Mouse (Mus musculus) ovary, postnatal 10 days (tissue): Measurements from ENCODE around the gene Arl9.
"Not testable (repeated sequence)": the region's sequence is repeated elsewhere in the genome, so short reads cannot be mapped to it uniquely, and the experiment has no call there.

Experiments
- DNase-seq: peaks from one replicate; pipeline ENCODE4 v3.0.0; 2022; ENCODE audit warnings: low spot score

Gene Arl9

DNA sequence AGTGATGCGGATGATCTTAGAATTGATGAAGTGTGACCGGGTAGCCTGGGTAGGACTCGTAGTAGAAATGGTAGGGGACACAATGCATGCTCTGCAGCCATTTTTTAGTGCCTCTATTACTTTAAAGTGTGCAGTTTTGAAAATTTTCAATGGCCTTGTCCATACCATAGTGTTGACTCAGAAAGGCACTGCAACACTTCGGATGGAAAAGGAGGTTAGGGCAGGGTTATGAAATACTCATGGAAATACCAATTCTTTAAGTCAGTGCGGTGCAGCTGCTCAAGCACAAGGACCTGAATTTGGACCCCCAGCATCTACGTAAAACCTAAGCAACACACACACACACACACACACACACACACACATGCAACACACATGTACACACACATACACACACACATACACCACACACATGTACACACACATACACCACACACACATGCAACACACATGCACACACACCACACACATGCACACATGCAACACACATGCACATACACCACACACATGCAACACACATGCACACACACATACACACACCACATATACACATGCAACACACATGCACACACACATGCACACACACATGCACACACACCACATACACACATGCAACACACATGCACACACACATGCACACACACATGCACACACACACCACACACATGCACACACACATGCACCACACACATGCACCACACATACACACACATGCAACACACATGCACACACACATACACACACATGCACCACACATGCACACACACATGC is at the start of gene Arl9:
Gene Arl9, plus strand, starts transcription at position 5 of the 771 bp plus-strand sequence.
- DNase-seq: no peak

DNA sequence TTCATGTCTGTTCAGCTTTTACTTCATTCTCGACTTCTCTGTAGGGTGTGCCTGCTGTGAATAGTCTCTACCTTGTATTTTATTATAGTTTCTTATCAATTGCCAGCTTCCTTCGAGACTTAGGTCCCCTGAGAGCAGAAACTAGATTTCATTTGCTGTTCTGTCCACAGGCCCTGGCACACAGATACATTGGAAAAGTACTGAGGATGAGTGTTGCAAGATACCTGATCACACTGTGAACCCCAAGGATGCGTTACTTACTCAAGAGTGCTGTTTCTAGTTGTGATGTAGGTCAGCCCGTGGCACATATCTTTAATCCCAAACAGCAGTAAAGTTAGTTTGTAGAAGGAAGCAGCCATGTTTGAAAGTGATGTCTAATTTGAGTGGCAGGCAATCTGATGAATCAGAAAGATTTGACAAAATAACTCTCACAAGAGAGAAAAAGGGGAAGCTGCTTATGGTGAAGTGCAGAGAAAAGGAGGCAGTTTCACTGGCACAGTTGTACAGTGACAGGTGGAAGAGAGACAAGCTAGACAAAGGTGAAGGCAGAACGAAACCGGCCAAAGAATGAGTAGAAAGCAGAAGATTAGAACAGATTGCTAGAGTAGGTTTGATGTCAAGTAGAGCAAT is 49.5 kb upstream of the Arl9 start:
- DNase-seq: no peak

DNA sequence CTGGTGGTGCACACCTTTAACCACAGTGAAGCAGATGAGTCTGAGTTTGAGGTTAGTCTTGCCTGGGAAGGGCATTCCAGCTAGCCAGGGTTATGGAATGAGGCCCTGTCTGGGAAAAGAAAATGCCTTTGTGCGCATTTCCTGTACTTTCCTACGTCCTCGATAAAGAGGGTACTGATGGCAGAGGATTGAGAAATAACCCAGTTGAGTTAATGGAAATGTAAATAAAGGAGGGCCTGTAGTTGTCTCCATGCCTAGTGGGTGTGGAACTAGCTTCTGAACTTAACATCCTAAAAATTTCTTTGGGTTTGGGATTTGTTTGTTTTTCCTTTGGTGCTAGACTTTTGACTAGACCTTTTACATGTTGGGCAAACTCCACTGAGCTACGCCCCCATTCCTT is 48.4 kb upstream of the Arl9 start:
- DNase-seq: no peak

DNA sequence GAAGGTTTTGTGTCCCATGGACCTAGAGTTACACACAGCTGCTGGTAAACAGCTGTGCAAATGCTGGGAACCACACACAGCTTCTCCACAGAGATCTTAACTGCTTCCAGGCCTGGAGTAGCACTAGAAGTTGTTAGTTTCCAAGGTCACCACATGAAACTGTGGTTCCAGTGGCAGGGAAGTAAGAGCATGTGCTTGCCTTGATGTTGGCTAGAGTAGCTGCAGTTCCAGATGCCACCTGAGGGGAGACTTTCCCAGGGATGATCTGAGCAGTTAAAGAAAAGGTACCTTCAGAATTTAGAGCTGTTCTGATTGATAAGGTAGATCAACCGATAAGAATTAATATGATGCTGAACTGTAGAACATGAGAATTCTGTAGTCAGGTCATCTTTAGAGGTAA is 45.9 kb upstream of the Arl9 start:
- no peak for DNase-seq

DNA sequence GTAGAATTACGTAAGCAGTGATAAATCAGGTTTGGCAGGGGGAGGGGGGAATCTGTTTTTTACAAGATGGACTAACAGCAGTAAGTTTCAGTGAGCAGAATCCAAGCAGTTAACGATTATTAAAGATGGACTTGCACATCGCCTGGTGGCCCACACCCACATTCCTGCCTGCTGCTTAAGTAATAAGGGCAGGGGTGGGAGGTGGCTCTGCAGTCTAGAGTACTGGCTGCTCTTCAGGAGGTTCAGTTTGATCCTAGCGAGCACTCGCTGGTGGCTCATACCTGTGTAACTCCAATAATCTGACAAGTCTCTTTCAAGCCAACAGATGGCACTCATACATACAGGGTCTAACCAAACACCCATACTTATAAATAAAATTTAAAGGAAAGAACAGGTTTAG is 44.3 kb upstream of the Arl9 start:
- DNase-seq: no peak

DNA sequence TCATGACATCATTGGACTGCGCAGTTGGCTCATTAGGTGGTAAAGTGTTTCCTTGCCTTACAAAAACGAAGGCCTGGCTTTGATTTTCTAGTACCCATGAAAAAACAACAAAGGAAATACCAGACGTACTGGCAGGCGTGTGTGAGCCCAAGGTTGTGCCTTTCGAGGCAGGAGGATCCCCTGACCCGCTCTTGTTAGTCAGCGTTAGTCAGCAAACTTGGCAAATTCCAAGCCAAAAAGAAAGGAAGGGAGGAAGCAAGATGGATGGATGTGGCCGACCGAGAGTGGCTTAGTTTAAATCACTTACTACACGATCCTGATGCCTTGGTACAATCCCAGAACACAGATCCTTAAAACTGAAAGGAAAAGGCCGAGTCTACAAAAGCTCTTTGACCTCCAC is 41.3 kb upstream of the Arl9 start:
- DNase-seq: no peak

DNA sequence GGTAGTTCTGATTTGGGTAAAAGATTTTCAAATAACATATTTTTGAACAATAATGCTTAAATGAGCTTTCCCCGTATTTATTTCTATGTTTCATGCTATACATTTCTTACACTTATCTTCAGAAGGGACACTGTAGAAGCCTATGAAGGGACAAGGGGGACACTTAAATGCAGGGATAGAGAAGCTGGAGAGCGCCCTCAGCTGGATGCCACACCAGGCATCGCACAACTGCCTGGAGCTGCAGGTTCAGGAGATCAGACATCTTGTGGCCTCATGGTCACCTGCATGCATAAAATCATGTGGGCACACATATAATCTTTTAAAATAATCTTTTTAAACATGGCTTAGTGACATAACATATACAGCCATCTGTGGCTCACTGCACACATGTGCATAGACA is 39.2 kb upstream of the Arl9 start:
- DNase-seq: no peak

DNA sequence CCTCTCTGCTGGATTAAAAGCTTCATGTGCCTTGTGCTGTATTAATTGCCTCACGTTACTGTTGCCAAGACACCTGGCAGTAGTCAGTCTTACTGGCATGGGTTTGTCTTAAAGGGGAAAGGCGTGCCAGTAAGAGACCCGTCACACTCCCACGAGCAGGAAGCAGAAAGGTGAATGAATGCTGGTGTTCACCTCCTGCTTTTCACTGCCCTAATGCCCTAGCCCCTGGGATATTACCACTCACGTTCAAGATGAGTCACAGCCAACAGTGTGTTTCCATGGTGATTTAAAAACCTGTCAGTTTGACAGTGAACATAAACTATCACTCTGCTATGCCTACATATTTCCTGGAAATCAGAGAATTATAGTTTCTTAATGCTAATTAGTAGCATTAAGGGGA is 34.6 kb upstream of the Arl9 start:
- DNase-seq: no peak

DNA sequence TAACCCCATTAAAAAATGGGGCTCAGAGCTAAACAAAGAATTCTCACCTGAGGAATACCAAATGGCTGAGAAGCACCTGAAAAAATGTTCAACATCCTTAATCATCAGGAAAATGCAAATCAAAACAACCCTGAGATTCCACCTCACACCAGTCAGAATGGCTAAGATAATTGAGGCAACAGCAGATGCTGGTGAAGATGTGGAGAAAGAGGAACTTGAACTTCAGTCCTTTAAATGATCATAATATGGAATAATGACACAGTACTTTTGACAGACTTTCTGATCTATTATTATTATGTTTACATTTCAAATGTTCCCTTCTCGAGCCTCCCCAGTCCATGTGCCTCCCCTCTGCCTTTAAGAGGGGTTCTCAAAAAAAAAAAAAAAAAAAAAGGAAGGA is 32.7 kb upstream of the Arl9 start:
- not testable (repeated sequence) for DNase-seq

DNA sequence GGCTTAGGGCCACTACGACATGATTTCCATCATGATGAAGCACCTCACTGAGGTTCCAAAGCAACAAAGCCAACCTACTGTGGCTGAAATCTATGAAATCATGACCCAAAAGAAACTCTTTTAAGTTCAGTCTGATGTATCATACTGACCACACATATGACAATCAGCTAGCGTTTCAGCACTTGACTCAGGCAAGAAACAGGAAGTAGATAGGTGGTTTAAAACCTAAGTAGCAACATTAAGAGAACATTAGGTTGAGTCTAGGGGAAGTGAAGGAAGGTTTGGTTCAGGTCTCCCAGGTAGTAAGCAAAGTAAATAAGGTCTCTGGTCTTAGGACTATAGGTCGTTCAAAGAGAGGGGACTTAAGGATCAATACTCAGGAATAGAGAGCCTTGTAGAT is 30.4 kb upstream of the Arl9 start:
- DNase-seq: no peak

DNA sequence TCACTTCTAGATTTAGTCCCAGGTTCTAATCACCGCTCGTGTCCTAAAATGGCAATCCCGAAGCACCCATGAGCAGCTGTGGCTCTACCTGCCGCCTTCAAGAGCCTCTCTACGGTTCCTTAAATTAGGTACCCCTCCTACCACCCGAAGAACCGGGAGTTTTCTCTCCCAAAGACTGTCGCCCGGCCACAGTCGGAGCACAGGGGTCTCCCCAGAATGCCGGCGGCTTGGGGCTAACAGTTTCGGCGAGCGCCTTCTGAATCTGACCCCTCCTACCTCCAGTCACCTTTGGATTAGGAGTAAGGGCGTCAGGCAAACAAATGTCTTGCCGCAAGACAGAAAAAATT is 29.7 kb upstream of the Arl9 start:
- DNase-seq: no peak

DNA sequence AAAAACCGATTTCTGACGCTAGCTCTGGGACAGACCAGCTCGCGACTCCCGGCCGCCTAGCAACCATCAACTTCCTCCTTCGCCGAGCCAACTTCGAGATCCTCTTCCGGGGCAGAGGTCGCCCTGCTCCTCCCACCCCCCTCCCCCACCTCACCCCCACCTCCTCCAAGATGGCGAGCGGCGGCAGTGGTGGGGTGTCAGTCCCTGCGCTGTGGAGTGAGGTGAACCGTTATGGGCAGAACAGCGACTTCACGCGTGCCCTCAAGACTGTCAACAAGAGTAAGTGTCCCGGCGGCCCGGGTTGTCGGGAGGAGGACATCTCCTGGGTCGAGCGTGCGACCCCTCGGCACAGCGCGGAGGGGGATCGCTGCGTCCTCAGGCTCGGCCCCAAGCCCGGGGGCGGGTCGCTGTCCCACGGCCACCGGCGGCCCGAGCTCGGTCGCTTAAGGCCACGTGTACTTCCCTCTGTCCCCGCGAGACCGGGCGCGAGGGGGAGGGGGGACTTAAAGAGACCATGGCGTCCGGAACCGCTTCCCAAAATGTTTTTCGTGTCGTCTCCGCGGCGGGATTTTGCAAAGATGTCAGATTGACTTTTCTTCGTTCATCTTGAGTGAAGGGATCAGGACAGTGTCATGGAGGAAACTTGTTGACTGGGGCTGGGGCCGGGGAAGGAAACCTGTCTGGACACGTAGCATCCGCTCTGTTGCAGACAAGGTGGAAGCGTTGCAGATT is 29.1 kb upstream of the Arl9 start, which contains the start of gene Srp72:
Gene Srp72, plus strand, starts transcription at position 130 of the 732 bp plus-strand sequence.
- DNase-seq: peak; percentile 65

DNA sequence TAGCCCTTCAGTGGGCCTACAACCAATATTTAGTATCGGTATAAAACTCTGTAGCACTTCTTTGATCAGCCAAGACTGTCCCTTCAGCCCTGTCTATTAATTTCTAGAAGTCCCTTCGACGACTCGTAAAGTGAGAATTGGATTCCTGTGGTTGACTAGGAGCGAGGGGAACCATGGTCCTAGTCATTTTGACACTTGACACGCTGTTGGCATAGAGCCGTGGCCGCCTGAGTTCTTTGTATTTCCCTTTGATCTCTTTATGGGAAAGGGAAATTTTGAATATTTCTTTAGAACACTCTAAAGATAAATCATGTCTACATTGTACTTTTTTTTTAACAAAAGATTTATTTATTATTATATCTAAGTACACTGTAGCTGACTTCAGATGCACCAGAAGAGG is 28.1 kb upstream of the Arl9 start:
- DNase-seq: no peak

DNA sequence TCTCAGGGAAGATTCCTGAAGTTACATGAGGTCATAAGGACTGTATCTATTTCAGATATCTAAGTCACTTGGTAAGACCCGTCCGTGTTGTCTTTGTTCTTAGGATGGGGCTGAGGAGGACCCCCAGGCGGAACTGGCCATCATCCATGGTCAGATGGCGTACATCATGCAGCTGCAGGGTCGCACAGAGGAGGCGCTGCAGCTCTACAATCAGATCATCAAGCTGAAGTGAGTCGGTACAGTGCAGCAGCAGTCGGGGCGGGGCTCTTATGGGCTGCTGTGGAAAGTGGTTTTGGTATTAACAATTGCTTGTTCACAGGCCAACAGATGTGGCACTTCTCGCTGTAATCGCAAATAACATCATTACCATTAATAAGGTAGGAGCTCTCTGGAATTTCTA is 19.8 kb upstream of the Arl9 start:
- DNase-seq: no peak

DNA sequence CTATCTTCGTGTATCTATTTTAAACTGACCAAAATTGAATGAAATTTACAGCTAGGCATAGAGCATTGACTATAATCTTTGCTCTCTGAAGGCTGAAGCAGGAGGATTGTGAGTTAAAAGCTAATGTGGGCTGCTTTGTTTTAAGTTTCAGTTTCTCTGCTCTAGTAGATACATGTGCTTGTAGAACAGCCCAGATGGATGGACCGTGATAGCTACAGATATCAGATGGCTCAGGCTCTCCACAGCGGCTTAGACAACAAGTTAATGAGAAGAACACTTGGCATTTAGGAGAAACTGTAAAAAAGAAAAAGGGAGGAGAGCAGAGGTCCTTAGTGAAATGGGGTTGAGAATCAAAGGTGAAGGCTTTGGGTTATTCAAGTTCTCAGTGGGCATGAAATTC is 13.1 kb upstream of the Arl9 start:
- no peak for DNase-seq

DNA sequence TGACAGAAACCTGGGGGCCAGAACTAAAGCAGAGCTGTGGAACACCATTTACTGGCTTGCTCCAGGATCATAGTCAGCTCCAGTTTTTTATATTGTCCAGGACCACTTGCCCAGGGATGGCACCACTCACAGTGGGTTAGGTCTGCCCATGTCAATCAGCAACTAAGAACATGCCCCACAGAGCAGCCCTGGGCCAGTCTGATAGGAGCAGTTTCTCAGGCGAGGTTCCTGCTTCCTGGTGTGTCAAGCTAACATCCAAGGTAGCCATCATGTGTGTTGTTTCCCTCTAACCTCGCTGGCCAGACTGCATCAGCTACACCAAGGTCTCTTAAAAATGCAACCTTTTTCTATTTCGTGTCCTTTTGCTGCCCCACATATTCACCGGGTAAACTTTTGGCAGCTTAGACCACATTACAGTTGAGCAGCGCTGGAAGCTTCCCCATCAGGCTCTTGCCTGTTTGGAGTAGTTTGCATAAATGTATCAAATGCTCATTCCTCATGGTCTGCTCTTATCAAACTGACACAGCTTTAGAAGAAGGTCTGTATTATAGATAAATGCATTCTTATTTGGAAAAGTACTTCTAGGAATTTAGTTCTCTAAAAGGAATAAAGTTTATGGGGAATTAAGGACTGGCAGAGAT is 10.6 kb upstream of the Arl9 start:
- no peak for DNase-seq

DNA sequence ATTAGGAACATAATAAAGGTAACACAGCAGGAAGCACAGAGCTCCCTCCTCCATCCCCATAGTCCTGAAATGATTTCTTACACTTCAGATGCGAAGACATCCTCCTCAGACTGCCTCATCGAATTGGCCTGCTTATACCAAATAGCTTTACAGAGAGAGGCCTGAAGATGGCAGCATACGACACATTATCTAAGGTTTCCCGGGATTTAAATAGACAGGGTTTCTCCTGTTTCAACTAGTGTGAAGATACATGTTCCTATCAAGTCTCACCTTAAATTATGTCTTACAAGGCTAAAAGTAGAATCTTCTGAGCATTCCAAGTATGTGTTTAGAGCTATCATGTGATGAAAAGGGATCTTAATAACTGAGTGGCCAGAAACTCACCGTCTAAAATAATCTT is 5.4 kb upstream of the Arl9 start:
- DNase-seq: no peak

DNA sequence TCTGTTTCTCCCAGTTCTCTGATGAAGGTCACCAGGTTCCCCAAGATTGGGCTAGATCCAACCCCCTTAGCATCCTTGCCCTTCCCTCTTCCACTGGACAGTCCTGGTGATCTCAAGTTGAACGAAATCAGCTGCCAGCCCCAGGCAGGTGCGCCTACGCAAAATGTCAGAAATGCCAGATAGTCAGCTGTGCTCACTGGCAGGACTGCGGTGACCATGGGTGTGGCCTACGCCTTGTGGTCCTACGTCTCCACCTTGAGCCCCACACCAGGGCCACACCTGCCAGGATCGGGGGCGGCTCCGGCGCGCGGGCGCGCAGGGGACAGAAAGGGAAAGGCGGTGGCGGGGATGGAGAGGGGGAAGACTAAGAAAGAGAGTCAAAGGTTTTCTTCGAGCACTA is 2.7 kb upstream of the Arl9 start:
- no peak for DNase-seq

DNA sequence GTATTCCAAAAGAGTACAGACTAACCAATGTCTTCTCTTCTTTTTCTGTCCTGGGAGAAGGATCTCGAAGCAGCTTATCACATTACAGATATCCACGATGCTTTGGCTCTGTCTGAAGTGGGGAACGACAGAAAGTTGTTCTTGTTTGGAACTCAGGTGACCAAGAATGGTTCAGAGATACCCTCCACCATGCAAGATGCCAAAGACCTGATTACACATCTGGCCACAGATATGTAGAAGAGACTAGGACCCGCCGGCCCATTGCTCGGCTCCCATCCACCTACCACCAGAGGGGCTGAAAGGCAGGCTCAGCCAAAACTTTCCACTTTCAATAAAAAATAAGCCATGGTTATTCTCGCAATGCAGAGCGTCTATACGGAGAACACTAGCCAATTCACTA is 6.5 kb downstream of the Arl9 start:
- DNase-seq: no peak

DNA sequence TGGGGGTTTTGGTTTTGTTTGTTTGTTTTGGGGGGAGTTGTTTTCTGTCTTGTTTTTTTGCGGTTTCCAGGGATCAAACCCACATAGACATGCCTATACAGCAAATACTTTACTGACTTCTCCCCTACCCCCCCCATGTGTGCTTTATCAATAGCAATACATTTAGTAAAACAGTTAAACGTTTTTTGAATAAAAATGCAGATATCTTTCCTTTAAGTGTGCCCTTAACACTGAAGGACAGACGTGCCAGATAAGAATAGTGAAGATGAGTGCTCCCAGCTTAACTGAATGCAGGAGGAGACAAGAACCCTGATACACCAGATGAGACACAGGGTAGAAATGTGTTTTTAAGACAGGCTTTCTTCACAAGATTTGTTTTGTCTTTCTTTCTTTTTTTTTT is 7.2 kb downstream of the Arl9 start:
- DNase-seq: no peak

DNA sequence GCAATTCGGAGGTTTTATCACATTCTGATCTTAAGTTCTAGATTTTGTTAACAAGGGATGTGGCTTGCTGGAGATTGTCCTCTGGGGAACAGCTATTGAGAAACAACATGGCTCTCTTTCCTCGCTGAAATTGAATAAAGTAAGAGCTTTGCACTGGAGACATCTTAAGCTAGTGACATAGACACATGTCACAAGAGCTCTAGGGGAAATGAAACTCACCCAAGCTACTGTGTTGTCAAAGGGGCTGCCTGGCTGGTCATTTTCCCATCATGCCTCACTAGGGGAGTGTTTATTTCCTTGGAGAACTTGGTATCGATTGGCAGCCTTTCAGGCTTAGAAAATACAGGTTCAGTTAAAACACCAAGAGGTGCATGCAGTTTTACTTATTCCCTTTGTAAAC is 9.3 kb downstream of the Arl9 start:
- DNase-seq: no peak

DNA sequence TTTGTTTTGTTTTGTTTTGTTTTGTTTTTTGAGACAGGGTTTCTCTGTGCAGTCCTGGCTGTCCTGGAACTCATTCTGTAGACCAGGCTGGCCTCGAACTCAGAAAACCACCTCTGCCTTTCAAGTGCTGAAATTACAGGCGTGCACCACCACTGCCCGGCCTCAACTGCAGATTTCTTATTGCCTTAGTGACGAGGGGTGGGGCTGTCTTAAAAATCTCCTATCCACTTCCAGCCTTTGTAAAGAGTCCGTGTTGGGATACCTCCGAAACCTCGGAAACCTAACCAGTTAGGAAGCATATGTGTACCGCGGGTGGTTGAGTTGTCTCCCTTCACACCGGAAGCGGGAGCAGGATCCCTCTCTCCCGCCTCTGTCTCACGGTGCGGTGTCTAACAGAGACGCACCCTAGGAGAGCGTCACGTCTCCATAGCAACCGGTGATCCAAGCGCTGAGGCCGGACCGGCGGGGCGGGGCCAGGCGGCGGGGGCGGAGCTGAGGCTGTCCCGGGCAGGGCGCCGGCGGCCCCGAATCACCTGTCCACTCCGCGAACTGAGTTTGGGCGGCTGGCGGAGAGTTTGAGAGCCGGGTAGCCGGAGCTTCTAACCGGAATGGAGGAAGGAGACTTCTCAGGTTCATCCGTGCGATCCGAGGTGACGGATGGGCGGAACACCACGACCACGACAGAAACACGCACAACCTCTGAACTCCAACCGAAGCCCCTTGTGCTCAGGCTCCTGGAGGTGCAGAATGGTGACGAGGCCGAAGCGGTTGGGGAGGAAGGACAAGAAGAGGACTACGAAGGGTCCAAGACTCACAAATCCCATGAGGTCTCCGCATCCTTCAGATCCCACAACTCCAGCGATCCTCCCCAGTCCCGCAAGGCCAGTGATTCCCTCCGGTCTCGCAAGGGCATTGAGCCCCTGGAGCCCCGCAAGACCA is 12.0 kb downstream of the Arl9 start, which contains the start of gene Thegl:
Gene Thegl, plus strand, starts transcription at position 480 of the 939 bp plus-strand sequence.
- DNase-seq: peak; percentile 21
